Mouse (Mus musculus): Measurements from ENCODE around the gene Etfb. TPM values are rescaled to one million over a fixed set of nuclear protein-coding genes. Genes with fewer than 3 reads are reported as not detected.
A peak's percentile ranks its signal among the peaks of the same experiment; 100 is the strongest.

Gene Etfb
- polyA plus RNA-seq, 1 experiment from 2014 or later = 505 TPM

DNA sequence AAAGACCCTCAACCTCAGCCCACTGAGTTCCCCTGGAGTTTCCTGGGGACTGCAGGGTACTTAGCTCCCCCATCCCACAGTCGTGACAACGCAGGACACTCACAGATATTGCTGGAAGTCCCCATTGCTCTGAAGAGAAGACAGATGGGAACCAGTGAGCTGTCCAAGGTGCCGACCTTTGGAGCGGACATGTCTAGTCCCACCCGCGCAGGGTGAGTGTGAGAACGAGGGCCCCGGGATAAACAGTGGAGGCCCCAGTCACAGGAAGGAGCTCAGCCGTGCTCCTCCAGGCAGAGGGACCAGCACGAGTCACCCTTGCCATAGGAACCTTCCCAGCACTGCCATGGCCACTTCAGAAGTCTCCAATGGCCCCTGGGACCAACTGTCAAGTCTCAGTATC, 39.4 kb downstream of the Etfb start:
- H3K4me3 ChIP-seq = no peak overlapping the region
- 0 out of 2 replicates have a peak, but pooled peaks cover 2% of the 10 kb centered on the region for H3K4me1 ChIP-seq
- no peaks in the 10 kb centered on the region for H3K36me3 ChIP-seq
- no peaks in the 10 kb centered on the region for H3K9me3 ChIP-seq
- no peak overlapping the region for H3K27ac ChIP-seq
- no peak for DNase-seq (ENCODE audit: low spot score)
- 7% methylated on average over 10 of the region's 10 CpGs for WGBS
- peaks cover 14% of the 10 kb centered on the region for H3K27me3 ChIP-seq (ENCODE audit: insufficient read depth, poor library complexity, severe bottlenecking)

GRCm38 (mm10) chr7:43488646-43489045, 44.8 kb downstream of the Etfb start:
- Histone ChIP-seq H3K9me3 (no peaks in the 10 kb centered on the region), H3K4me1 (peaks cover 9% of the 10 kb centered on the region; the same call in 1 of the 2 replicates), H3K4me3 (no peak overlapping the region), H3K36me3 (no peaks in the 10 kb centered on the region), H3K27ac (no peak overlapping the region), H3K27me3 (ENCODE audit: insufficient read depth, poor library complexity, severe bottlenecking) (peaks cover 54% of the 10 kb centered on the region)
- no peak for DNase-seq (ENCODE audit: low spot score)
- WGBS = 33% methylated on average over 5 of the region's 5 CpGs

DNA sequence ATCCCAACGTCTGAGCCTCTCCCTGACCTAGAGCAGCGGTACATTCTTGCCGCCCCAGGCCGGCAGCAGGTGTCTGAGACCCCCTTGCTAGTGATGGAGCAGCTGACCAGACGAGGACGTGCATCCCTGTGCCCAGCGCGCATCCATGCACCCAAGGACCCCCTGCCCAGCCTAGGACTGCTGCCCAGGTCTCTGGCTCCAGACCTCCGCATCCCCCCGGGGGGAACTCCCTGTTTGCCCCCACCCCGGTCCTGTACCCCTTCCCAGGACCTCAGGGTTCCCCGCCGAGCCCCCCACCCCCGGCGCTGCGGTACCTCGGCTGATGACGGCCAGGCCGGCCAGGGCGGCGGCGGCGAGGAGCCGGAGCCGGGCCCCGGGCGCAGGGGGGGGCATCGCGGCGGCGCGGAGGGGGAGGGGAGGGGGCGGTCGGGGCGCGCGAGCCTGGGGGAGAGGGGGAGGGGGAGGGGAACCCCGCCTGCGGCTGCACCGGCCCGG, 45.8 kb downstream of the Etfb start, which contains the start of gene Iglon5:
TSS of gene Iglon5 (minus strand) at position 445 of the 495 bp plus-strand sequence.
- H3K27me3 ChIP-seq (ENCODE audit: insufficient read depth, poor library complexity, severe bottlenecking) = peaks cover 59% of the 10 kb centered on the region
- H3K4me3 ChIP-seq = peak within 1 kb of the TSS; percentile 59
- WGBS = under 1% methylated on average over 20 of the region's 41 CpGs
- H3K36me3 ChIP-seq = no peaks in the 10 kb centered on the region
- peaks cover 9% of the 10 kb centered on the region; the same call in 1 of the 2 replicates for H3K4me1 ChIP-seq
- H3K9me3 ChIP-seq = no peaks in the 10 kb centered on the region
- H3K27ac ChIP-seq = peak within 1 kb of the TSS; percentile 54
- DNase-seq (ENCODE audit: low spot score) = no peak

- peaks cover 9% of the 10 kb centered on the region; the same call in 1 of the 2 replicates for H3K4me1 ChIP-seq
- H3K27ac ChIP-seq = peak overlapping the region; percentile 54; the same call in 1 of the 2 replicates
- no peaks in the 10 kb centered on the region for H3K36me3 ChIP-seq
- WGBS = 5% methylated on average over 6 of the region's 13 CpGs
- no peak for DNase-seq (ENCODE audit: low spot score)
- peak overlapping the region; percentile 59 for H3K4me3 ChIP-seq
- H3K27me3 ChIP-seq (ENCODE audit: insufficient read depth, poor library complexity, severe bottlenecking) = peaks cover 64% of the 10 kb centered on the region
- H3K9me3 ChIP-seq = no peaks in the 10 kb centered on the region
Measured at GRCm38 (mm10) chr7:43490182-43490584, 46.3 kb downstream of the Etfb start.

DNA sequence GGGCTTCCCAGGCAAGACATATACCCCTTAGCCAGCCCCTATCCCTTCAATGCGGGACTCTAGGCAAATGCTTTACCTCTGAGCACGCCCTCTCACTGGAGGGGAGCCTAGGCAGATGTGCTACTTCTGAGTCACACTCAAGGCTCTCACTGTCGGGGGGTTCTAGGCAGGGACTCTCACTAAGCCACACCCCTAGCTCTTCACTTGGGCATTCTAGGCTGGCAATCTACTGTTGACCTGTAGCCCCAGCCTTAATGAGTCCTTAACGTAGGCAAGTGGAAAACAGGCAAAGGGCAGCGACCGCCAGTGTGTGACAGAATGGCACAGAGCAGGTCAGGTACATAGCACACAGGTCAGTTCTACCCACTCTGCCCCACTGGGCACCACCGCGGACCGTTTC, 47.0 kb downstream of the Etfb start:
- peaks cover 70% of the 10 kb centered on the region for H3K27me3 ChIP-seq (ENCODE audit: insufficient read depth, poor library complexity, severe bottlenecking)
- H3K4me3 ChIP-seq = no peak overlapping the region
- H3K9me3 ChIP-seq = no peaks in the 10 kb centered on the region
- 51% methylated on average over 9 of the region's 9 CpGs for WGBS
- peaks cover 9% of the 10 kb centered on the region; the same call in 1 of the 2 replicates for H3K4me1 ChIP-seq
- H3K27ac ChIP-seq = no peak overlapping the region
- DNase-seq (ENCODE audit: low spot score) = no peak
- H3K36me3 ChIP-seq = no peaks in the 10 kb centered on the region

DNA sequence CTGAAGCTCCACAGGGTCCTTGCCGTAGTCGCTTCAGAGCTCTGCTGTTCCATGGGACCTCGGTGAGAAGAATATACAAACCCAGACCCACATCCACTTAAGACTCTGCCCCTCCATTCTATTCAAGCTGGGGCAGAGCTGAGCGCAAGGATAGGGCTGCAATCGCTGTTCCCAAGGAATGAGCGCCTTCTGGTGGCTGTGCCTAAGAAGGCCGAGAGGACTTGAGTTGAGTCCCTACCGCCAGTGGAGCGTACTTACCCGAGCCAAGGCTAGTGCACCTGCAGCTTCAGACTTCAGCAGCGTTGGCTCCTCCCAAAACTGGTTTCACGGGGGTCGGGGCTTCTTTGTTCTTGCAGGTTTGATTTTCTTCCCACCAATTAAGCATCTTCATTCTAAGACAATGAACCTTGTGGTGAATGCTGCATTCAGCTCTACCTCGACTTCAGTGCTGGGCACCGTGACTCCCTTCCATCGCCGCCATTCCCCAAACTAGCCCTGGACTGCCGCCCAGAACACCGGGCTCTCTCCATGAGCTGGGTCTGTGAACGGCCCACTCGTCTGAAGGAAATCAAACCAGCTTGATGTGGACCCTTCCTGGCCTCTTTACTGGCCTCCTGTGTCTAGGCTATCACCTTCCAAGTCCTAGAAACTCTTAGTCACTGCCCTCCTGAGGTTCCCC, 51.6 kb downstream of the Etfb start:
- H3K27ac ChIP-seq = no peak overlapping the region
- no peaks in the 10 kb centered on the region for H3K36me3 ChIP-seq
- WGBS = 20% methylated on average over 21 of the region's 21 CpGs
- peaks cover 9% of the 10 kb centered on the region; the same call in 1 of the 2 replicates for H3K9me3 ChIP-seq
- DNase-seq (ENCODE audit: low spot score) = no peak
- no peak overlapping the region for H3K4me3 ChIP-seq
- H3K27me3 ChIP-seq (ENCODE audit: insufficient read depth, poor library complexity, severe bottlenecking) = peaks cover 47% of the 10 kb centered on the region
- H3K4me1 ChIP-seq = no peaks in the 10 kb centered on the region

Small RNAs within 50 kb of the gene (microRNA-seq; reads per million reads assigned to microRNA genes)
- gene Mir7051 = 3.0 reads per million, percentile 5 among the genes with 10 or more reads in this experiment

Other genes starting within 250 kb of the Etfb start
- gene Zfp715, start 130.8 kb upstream of the Etfb start, polyA plus RNA-seq (2016; fragmentation: Nextera tagmentation; extraction: Ambion mirVana) = 9.1 and 9.5 TPM in 2 replicates
- 0.09 and 0.51 TPM in 2 replicates for gene Siglecf, start 92.7 kb upstream of the Etfb start, polyA plus RNA-seq (2016; fragmentation: Nextera tagmentation; extraction: Ambion mirVana)
- not detected in 2 replicates for gene Siglecg, start 35.9 kb upstream of the Etfb start, polyA plus RNA-seq (2016; fragmentation: Nextera tagmentation; extraction: Ambion mirVana)
- gene Lim2, start 16.4 kb upstream of the Etfb start, polyA plus RNA-seq (2016; fragmentation: Nextera tagmentation; extraction: Ambion mirVana) = not detected in 2 replicates
- not detected in 2 replicates for gene Nkg7, start 7.0 kb upstream of the Etfb start, polyA plus RNA-seq (2016; fragmentation: Nextera tagmentation; extraction: Ambion mirVana)
- gene Cldnd2, start 3.3 kb upstream of the Etfb start, polyA plus RNA-seq (2016; fragmentation: Nextera tagmentation; extraction: Ambion mirVana) = not detected in 2 replicates
- gene Gm45233, start within 50 bp of the Etfb start, polyA plus RNA-seq (2016; fragmentation: Nextera tagmentation; extraction: Ambion mirVana) = not detected in 2 replicates
- 1.4 and 1.5 TPM in 2 replicates for gene Vsig10l, start 19.1 kb downstream of the Etfb start, polyA plus RNA-seq (2016; fragmentation: Nextera tagmentation; extraction: Ambion mirVana)
- 0.20 TPM in 1 of 2 replicates, not detected in the other for gene Iglon5, start 46.0 kb downstream of the Etfb start, polyA plus RNA-seq (2016; fragmentation: Nextera tagmentation; extraction: Ambion mirVana)
- not detected in 2 replicates for gene 4931406B18Rik, start 61.9 kb downstream of the Etfb start, polyA plus RNA-seq (2016; fragmentation: Nextera tagmentation; extraction: Ambion mirVana)
- gene Cd33, start 100.3 kb downstream of the Etfb start, polyA plus RNA-seq (2016; fragmentation: Nextera tagmentation; extraction: Ambion mirVana) = 0.34 and 0.37 TPM in 2 replicates
- 1.4 and 2.1 TPM in 2 replicates for gene Zfp658, start 118.2 kb downstream of the Etfb start, polyA plus RNA-seq (2016; fragmentation: Nextera tagmentation; extraction: Ambion mirVana)
- 9.7 and 10.0 TPM in 2 replicates for gene Zfp719, start 135.5 kb downstream of the Etfb start, polyA plus RNA-seq (2016; fragmentation: Nextera tagmentation; extraction: Ambion mirVana)
- 0.06 and 0.21 TPM in 2 replicates for gene Zfp819, start 163.1 kb downstream of the Etfb start, polyA plus RNA-seq (2016; fragmentation: Nextera tagmentation; extraction: Ambion mirVana)
- not detected in 2 replicates for gene Ceacam18, start 190.6 kb downstream of the Etfb start, polyA plus RNA-seq (2016; fragmentation: Nextera tagmentation; extraction: Ambion mirVana)
- 0.70 TPM in 1 of 2 replicates, not detected in the other for gene Siglece, start 216.1 kb downstream of the Etfb start, polyA plus RNA-seq (2016; fragmentation: Nextera tagmentation; extraction: Ambion mirVana)
- 9.0 and 12.0 TPM in 2 replicates for gene Ctu1, start 227.9 kb downstream of the Etfb start, polyA plus RNA-seq (2016; fragmentation: Nextera tagmentation; extraction: Ambion mirVana)
- not detected in 2 replicates for gene Klk14, start 246.3 kb downstream of the Etfb start, polyA plus RNA-seq (2016; fragmentation: Nextera tagmentation; extraction: Ambion mirVana)

Measured in heart, embryonic 10.5 days (tissue).